Mouse (Mus musculus): Measurements from ENCODE around the gene Abcc4. TPM values are rescaled to one million over a fixed set of nuclear protein-coding genes. Genes with fewer than 3 reads are reported as not detected.

The Abcc4 gene
- polyA plus RNA-seq (2012; rRNA removed): 14.0 and 18.0 TPM in 2 replicates

DNA sequence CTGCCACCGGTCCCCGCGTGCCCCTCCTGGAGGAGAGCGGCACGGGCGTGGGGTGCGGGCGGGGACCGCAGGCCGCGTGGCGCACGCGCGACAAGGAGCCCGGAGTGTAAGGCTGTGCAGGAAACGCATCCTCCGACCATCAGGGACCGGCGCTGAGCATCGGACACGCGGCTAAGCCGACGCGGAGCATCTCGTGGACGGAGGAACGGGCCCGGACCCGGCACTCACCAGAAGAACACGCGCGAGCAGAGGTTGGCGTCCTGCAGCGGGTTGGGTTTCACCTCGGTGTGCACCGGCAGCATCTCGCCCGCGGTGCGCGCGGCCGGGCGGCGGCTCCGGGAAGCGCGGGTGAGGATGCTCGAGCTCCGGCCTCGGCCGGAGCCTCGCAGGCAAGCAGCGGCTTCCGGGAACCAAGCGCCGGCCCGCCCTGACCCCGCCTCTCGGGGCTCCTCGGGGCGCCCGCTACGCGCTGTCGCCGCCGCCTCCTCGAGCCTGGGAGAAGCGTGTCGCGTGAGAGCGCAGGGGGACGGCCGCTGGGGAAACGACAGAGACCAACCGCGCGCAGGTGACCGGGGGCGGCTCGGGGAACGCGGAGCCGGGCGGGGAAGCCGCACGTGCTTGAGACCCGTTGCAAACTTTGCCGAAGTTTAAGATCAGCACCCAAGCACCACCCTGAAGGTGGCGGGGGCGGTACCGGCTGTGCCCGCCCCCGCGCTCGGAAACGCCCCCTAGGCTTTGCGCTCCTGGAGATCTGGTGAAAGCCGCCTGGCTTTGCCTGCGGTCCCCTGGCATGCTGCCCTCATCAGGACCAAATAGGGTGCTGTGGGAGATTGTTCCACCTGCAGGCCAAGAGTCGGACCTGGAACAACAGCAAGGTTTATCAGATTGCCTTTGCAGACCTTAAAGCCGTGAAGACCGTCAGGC, at the start of gene Abcc4:
TSS of gene Abcc4 (minus strand) at position 412 of the 924 bp plus-strand sequence.
- DNase-seq (ENCODE audit: low read depth): no peak

DNA sequence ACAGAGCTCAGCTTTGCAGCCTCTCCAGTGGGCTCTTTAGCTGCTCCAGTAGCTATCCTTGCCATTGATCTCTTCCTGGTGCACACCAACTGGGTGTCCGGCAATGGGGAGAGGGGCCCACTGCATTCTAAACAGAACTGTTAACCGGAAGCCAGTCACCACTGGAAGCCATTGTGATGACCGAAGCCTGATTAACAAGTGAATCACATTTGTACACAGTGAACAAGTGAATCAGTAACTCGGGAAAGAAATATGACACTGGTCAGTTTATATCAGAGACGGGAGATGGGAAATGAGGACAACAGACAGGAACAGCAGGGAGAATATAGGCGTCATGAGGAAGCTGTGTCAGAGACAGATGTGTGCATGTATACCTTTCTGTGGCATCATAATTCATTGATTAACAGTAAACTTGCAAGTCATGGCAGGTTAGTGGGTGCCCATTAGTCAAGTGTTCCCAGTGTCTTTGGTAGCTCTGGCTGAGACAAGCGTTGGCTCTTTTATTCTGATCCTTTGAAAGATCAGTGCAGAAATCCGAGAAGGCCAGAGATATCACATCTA, 45.3 kb upstream of the Abcc4 start:
- DNase-seq (ENCODE audit: low read depth): no peak

DNA sequence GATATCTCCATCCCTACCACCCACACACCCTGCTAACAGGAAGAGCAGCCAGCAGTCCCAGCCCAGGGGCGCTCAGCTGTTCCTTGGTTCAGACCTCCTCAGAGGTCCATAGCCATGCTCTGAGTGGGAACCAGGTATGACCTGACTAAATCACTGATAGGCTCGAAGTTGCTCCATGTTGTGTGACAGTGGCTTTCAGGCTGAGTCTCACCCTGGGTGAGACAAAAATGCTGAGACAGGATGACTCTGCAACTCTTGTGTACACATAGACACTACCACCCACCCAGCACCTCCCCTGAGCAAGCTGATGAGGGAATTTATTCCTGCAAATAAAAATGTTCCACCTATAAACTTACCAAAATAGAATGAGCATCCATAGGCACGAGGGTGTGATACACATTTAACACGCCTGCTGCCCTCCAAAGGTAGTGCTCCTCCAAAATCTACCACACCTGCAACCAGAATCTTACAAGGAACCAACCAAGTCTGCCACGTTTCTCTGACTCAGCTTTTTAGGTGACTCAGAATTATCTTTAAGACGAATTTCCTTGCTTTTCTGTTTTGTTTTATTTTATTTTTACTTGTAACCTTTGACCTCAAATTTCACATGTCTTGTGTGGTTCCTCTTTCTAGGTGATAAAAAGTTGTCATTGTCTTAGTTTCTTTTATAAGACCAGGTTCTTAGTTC, 44.6 kb upstream of the Abcc4 start:
- no peak for DNase-seq (ENCODE audit: low read depth)

DNA sequence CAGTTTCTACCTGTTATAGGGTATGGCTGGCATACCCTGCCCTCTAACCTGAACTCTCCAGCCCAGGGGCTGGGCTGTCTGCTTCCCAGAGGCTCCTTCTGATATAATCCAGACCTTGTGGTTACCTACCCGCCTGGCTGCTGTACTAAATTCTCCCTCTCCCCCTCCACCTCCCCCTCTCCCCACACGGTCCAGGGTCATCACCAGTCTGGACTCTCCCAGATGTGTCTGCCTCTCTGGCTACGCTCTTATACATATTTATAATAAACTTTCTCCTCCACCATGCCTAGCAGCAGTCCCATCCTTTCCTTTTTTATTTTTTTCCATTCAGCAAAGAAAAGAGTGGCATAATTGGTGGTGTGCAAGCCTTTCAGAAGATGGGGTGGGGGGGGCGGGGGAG, 43.7 kb upstream of the Abcc4 start:
- DNase-seq (ENCODE audit: low read depth): no peak

DNA sequence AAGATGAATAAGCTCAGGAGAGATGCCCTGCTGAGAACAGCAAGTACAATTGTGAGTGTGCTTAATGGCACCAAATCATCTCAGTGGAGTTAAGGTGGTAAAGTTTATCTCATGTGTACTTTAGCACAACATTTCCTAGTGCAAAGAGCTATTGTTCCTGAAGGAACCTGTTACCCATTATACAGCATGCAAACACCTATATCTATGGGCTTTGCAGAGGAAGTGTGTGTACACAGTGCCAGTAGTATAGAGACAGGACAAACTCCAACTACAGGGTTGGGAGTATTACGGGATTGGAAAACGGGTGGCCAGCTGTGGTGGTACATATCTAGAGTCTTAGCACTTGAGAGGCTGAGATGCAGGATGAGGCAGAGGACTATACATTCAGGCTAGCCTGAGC, 43.0 kb upstream of the Abcc4 start:
- no peak for DNase-seq (ENCODE audit: low read depth)

DNA sequence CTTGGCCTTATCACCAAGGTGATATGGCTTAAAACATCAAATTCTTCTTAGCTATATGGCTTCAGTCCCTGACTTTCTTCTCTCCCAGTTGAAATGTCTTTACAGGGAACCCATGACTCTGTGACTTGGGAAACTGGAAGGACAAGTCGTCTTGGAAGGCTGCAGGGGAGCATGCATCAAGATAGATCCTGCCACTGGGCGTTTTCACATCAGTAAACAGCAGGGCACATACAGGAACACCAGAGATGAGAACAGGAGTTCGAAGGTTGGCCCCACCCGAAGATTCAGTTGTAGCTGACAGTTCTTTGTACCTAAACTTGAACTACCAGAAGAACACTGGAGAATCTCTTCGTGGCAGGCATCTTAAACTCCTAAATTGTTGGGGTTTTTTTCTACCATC, 36.8 kb upstream of the Abcc4 start:
- DNase-seq (ENCODE audit: low read depth): no peak

DNA sequence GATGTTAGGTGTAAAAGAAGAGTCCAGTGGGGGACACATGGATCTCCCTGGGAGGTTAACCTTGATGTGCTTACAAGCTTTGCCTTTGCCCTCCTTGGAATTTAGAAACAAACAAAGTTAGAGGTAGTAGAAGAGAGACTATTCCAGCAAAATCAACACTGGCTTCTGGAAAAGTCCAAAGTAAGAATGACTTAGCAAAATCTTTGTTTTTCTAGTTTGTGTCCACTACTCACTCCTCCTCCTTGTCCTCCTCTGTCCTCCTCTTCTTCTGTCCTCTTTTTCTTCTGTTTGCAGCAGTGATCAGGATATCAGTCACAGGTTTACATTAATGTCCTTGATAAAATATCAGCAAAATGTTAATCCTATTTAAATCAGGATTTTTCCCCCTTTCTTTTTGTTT, 35.8 kb upstream of the Abcc4 start:
- DNase-seq (ENCODE audit: low read depth): no peak

DNA sequence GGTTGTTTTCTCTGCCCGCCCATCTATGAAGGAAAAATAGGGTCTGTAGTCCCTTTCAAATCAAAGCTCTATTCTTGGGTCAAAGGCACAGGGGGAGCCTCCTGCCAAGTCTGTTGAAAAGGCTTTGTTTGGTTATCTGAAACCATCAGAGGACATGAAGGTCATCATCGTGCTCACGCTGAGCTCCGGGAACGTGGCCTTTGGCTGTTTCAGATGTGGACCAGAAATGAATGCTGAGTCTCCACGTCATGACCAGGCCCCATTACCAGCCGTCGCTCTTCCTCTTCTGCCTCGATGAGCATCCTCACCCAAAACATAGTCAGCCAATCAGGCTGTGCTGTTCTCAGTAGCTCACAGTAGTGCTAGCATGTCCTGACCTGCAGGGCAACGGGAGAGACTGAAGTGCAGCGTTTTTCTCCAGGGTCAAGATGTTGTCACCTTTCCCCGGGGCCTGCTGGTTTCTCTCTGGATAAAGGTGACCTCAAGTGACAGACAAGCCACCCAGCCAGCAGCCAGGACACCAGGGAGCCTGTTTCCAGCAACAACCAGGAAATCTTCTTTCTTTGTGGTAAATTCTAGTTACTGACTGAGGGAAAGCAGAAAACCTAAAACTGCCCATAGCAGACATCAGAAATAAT, 31.4 kb upstream of the Abcc4 start:
- DNase-seq (ENCODE audit: low read depth): no peak

DNA sequence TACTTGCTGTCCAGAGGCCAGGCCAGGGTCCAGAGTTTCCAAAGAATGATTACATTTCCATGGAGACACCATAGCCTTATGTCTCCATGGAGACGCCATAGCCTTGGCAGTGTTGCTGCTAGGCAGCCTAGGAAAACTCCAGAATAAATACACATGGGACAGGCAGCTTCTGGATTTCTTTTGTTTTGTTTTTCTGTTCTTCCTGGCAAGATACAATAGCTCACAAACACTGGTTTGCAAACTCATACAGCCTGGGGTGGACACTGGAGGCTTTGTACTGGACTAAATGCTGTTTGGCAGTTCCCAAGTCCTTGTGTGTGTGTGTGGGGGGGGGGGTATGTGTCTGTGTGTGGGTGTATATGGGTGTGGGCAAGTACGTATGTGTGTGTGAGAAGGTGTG, 29.1 kb upstream of the Abcc4 start:
- no peak for DNase-seq (ENCODE audit: low read depth)

DNA sequence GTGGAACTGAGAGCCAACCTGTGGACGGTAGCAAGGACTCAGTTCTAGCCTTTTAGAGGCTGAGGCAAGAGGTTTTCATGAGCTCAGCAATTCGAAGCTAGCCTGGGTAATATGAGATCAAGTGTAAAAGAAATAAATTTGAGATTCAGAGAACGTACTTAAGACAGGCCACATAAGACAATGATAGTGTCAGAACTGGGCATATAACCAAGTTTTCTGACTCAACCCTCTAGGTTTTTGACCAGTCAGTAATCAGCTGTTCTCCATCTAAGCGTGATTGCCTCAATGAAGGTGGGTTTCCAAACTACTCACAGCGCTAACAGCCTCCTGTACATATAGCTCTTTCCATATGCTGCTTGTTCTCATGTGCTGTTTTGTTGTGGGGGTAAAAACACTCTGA, 27.1 kb upstream of the Abcc4 start:
- no peak for DNase-seq (ENCODE audit: low read depth)

DNA sequence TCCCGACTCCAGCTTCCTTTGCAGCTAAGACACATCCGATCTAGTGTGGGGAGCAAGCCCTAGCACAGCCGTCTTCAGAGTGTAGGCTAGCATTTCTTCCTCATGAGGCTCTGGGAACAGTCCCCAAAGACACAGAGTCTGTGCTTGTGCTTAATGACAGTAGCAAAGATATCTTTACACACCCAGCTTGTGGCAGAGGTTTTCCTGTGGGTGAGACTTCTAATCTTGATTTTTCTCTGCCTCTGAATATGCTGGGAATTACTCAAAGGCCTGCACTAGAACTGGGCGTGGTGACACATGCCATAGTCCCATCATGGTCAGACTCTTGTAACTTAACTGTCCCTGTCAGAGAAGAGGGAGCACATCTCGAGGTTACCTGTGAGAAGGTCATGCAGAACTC, 24.6 kb upstream of the Abcc4 start:
- no peak for DNase-seq (ENCODE audit: low read depth)

DNA sequence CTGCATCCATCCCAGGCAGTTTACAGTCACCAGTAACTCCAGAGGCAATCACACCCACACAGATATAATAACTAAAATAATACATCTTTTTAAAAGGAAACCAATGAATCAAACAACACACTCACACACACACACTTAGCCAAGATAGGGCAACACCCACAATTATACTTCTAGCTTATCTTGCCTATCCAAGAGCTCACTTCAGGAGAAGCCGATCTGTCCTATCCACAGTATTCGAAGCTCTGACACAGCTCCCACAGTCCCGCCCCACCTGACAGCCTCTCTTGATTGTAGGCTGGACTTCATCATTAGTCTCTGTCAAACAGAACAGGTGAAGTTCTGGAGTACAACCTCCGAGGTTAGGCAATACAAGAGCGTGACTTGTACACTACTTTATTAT, 19.4 kb upstream of the Abcc4 start:
- DNase-seq (ENCODE audit: low read depth): no peak

DNA sequence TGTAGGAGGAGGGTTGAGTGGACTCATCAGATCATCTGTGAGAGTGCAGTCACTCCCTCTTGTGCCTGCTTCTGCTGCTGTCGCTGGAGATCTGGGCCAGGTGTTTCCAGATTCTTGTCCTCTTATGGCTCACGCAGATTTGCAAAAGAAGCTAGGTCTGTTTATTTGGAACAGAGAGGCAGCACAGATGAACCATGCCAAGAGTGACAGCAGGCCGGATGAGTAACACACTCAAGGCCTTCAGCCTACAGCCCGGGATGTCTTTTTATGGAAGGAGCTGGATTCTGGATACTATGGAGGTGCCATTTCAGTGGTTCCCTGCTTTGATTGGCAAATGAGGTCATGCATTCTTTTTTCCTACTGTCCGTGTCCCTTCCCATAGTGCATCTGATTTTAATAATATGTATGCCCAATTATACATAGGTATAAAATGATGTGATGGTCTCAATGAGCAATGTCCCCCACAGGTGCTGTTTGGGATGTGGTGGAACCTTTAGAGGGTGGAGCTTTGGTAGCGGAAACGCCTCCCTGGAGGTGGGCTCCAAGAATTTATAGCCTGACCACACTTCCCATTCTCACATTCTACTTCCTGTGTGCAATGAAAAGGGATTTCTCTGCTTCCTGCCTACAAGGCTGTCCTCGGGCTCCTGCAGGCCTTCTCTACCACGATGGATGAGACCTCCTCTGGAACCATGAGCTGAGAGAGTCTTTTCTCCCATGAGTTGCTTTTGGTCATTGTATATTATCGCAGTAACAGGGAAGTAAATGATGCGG, 18.1 kb upstream of the Abcc4 start:
- DNase-seq (ENCODE audit: low read depth): no peak

DNA sequence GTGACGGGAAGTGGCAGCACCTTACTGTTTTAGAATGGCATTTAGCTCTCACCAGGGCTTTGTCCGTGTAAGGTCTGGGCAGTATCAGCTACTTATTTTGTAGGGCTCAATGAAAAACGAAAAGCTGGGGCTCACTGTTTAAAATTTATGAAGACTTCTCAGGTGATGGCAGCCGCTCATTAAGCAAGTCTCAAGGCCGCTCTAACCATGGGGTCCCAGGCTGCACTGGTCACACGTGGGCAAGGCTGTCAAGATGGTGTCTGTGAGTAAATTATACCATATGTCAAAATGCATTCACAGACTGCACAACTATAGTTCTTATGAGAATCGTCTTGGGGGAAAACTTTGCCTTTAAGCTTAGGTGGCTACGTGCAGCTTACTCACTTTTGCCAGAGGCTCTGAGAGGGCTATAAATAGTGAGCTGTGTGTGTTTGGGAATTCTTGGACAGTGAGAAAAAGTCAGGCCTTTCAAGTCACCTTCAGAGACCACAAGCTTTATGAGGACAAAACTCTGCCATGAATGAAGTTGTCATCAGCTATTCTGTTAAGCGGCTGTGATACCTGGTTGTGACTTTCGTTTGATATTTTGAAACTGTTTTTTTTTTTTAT, 13.7 kb upstream of the Abcc4 start:
- DNase-seq (ENCODE audit: low read depth): no peak

DNA sequence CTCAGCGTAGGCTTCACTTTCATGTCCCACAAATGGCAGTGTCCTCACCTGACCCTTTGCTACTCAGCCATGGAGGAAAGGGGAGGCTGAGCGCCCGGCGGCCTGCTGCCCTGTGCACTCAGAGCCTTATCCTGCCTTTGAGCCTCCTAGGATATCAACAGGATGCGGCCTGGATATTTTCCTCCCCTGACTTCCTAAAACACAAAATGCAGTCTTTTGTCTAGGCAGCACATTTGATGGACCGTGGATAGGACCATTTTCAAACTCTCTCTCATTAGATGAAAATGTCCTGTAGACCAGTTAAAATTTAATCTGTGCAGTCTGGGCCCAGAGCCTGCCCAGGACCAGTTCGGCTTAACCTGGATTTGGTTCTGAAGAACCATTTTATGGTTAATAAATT, 12.6 kb upstream of the Abcc4 start:
- DNase-seq (ENCODE audit: low read depth): no peak

DNA sequence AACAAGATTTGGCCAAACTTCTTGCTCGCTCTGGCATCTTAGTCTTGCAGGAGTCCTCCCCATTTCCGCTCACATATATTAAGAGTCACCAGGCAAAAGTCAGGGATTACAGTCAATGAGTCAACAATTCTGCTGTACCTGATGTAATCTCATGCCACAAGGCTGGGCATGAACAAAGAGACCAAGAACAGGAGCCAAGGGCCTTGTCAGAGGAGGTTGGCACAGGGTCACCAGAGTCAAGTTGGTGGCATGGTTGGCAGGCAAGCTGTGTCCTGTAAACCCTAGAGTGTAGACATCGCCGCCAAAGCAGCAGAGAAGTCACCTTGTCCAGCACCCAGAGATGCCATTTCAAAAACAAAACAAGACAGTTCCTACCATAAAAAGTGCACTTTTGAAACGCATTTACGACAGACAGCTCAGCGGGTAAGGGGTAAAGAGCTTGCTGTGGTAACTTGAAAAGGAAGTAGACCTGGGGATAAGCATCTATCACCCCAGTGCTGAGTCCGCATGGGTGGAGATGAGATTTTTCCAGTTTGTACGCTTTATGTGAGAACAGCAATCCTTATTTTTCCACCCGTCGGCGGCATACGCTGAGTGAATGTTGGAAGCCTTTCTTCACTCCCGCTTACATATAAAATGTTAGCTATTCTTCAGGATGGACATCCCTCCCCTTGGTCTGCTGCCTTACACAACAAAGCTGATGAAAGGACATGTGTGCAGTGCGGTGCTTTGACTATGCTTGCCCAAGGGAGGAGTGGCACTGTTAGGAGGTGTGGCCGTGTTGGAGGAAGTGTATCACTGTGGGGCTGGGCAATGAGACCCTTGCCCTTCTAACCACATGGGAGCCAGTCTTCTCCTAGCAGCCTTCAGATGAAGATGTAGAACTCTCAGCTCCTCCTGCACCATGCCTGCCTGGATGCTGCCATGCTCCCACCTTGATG, 10.6 kb upstream of the Abcc4 start:
- peak; percentile 97 for DNase-seq (ENCODE audit: low read depth)

DNA sequence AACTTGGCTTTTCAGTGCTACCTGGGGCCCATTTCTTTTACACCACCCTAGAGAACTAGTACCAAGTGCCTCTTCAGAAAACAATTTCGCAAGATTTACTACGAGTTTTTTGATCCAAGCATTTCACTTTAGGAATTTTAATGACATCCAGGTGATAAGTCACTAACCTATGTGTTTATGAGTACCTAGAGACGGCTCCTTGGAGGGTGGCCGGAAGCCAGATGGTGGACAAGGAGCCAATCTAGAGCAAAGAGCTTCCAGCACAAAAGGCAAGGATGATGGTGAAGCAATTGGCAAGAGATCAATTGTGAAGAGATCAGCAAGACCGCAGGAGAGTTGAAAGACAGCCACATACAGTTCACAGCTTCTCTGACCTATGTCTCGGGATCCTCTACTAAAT, 8.7 kb upstream of the Abcc4 start:
- DNase-seq (ENCODE audit: low read depth): no peak

DNA sequence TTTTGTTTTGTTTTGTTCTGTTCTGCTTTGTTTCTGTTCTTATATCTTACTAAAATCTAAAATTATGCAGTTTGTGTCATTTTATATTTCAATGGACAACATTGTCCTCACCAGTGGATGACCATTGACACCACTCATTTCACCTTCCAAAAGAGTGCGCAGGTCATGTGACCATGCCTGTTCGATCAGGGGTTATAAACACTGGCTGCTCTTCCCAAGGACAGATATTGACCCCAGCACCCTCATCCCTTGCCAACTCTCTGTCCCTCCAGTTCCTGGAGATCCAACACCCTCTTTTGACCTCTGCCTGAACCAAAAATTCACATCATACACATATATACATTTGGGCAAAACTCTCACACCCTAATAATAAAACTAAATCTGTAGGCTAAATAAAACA, 8.3 kb upstream of the Abcc4 start:
- no peak for DNase-seq (ENCODE audit: low read depth)

DNA sequence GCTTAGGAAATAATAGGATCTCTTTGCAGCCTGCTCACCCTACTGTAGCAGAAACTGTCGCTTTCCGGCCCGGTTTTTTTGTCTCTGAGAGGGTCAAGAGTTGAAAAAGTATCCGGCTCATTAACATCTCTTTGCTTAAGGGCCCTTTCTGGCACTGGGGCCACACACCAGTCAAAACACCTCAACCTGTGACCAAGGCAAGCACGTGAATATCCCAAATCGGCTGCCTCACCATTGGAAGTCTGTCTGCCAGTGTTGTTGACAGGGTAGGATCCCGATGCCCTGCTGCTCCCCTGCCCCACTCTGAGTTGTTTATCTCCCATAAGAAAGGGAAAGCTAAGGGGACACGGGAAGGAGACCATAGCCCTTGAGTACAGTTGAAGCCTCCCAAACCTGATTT, 7.8 kb upstream of the Abcc4 start:
- no peak for DNase-seq (ENCODE audit: low read depth)

DNA sequence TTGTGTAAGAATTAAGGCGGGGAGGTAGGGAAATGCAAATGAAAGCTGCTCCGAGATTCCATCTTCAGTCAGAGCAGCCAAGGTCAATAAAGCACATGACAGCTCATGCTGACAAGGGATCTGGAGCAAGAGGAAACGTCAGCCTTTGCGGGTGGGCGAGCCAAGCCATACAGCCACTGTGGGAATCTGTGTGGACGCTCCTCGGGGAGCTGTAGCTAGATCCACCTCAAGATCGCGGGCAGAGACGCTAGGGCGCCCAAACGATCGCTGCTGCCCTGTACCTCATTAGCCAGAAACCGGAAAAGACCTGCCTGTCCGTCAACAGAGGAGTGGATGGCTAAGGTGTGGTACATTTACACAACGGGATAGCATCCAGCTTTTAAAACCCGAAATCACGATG, 7.4 kb upstream of the Abcc4 start:
- no peak for DNase-seq (ENCODE audit: low read depth)
